Mouse (Mus musculus) G1E (cell line): ENCODE data around the gene Ppard.

Experiments used
- CTCF ChIP-seq: IDR thresholded peaks from 2 replicates; pipeline ENCODE4 v1.5.1; 2012; ENCODE audit warnings: low read depth, low read length, inconsistent platforms, mixed read lengths
- GATA1 ChIP-seq: IDR thresholded peaks from 2 replicates; pipeline ENCODE4 v1.6.1; 2012; ENCODE audit warnings: borderline replicate concordance, low read length, inconsistent platforms, mixed read lengths
- GATA2 ChIP-seq: IDR thresholded peaks from 2 replicates; pipeline ENCODE4 v1.6.1; 2012; ENCODE audit warnings: low read depth, low read length, inconsistent platforms, borderline replicate concordance
- TAL1 ChIP-seq: conservative IDR thresholded peaks from 2 replicates; pipeline ENCODE4 v1.6.1; 2012; ENCODE audit warnings: low read depth, low read length, inconsistent platforms, mixed read lengths

DNA sequence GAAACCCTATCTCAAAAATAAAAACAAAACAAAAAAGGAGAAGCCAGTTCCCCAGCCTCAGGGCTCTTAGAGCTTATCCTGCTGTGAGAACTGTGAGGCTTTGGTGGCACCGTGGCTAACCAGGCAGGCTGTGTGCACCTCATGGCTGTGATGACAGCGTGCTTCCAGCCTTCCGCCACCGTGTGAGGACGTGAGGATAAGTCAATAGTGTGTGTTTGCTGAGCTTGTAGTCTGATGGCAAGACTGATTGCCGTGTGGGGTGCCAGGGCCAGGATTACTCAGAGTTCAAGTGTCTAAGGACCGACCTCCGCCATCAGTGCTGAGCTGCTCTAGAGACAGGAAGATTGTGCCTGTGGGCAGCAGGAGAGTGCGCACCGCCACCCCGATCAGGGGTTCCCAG is 58.2 kb downstream of the Ppard start:
- TF ChIP-seq CTCF (no peak), TAL1 (no peak), GATA1 (no peak), GATA2 (no peak)
